Mouse (Mus musculus): ENCODE results near the gene Fbxo42.
A peak's percentile ranks its signal among the peaks of the same experiment; 100 is the strongest.

Gene Fbxo42

GRCm38 (mm10) chr4:141222752-141223151, 75.0 kb downstream of the Fbxo42 start:
- no peak for DNase-seq

- no peak for DNase-seq
These were observed 81.0 kb downstream of the Fbxo42 start for GRCm38 (mm10) chr4:141228687-141229086.

GRCm38 (mm10) chr4:141233196-141233595, 85.5 kb downstream of the Fbxo42 start:
- no peak for DNase-seq

GRCm38 (mm10) chr4:141235537-141236111, 87.9 kb downstream of the Fbxo42 start:
- DNase-seq = no peak

- no peak for DNase-seq
These were observed 89.1 kb downstream of the Fbxo42 start for GRCm38 (mm10) chr4:141236856-141237255.

- no peak for DNase-seq
These were observed 91.0 kb downstream of the Fbxo42 start for GRCm38 (mm10) chr4:141238492-141239387.

GRCm38 (mm10) chr4:141239388-141240125, 91.8 kb downstream of the Fbxo42 start, which contains the start of gene Arhgef19:
Gene Arhgef19 (plus strand): TSS chr4:141239499.
- peak; percentile 81 to 86 for DNase-seq

GRCm38 (mm10) chr4:141240617-141241016, 92.9 kb downstream of the Fbxo42 start:
- DNase-seq = no peak

- no peak for DNase-seq
These were observed 94.1 kb downstream of the Fbxo42 start for GRCm38 (mm10) chr4:141241861-141242260.

- DNase-seq = no peak
These were observed 95.0 kb downstream of the Fbxo42 start for GRCm38 (mm10) chr4:141242651-141243241.

GRCm38 (mm10) chr4:141243636-141244035, 95.9 kb downstream of the Fbxo42 start:
- no peak for DNase-seq

GRCm38 (mm10) chr4:141244401-141244800, 96.7 kb downstream of the Fbxo42 start:
- DNase-seq = no peak

- DNase-seq = no peak
These were observed 97.3 kb downstream of the Fbxo42 start for GRCm38 (mm10) chr4:141244931-141245425.

- no peak for DNase-seq
These were observed 98.6 kb downstream of the Fbxo42 start for GRCm38 (mm10) chr4:141246089-141246997.

GRCm38 (mm10) chr4:141246998-141247350, 99.3 kb downstream of the Fbxo42 start:
- DNase-seq = no peak

- no peak for DNase-seq
These were observed 100.3 kb downstream of the Fbxo42 start for GRCm38 (mm10) chr4:141247776-141248613.

- no peak for DNase-seq
These were observed 100.9 kb downstream of the Fbxo42 start for GRCm38 (mm10) chr4:141248614-141248978.

GRCm38 (mm10) chr4:141249383-141249782, 101.7 kb downstream of the Fbxo42 start:
- DNase-seq = no peak

- no peak for DNase-seq
These were observed 103.4 kb downstream of the Fbxo42 start for GRCm38 (mm10) chr4:141251071-141251470.

- no peak for DNase-seq
These were observed 104.9 kb downstream of the Fbxo42 start for GRCm38 (mm10) chr4:141252641-141253040.

Data from thymus, postnatal 36 days (tissue).